Mouse (Mus musculus): ENCODE results near the gene Ifnab. TPM values are rescaled to one million over a fixed set of nuclear protein-coding genes. Genes with fewer than 3 reads are reported as not detected.

The Ifnab gene
- polyA plus RNA-seq, 1 experiment from 2014 or later: not detected

GRCm38 (mm10) chr4:88697753-88698152 lies 6.6 kb upstream of the Ifnab start:
- WGBS (ENCODE audit: missing documents): 63% methylated on average over 3 of the region's 4 CpGs
- Histone ChIP-seq H3K36me3 (ENCODE audit: inconsistent target) (no peaks in the 10 kb centered on the region), H3K27ac (no peak overlapping the region), H3K79me2 (ENCODE audit: inconsistent target) (no peaks in the 10 kb centered on the region), H3K4me3 (ENCODE audit: inconsistent target) (no peak overlapping the region)

GRCm38 (mm10) chr4:88697108-88697507 lies 5.9 kb upstream of the Ifnab start:
- Histone ChIP-seq H3K36me3 (ENCODE audit: inconsistent target) (no peaks in the 10 kb centered on the region), H3K4me3 (ENCODE audit: inconsistent target) (no peak overlapping the region), H3K79me2 (ENCODE audit: inconsistent target) (no peaks in the 10 kb centered on the region), H3K27ac (no peak overlapping the region)
- 72% methylated on average over 6 of the region's 6 CpGs for WGBS (ENCODE audit: missing documents)

GRCm38 (mm10) chr4:88696237-88696884 lies 5.2 kb upstream of the Ifnab start:
- 35% methylated on average over 3 of the region's 3 CpGs for WGBS (ENCODE audit: missing documents)
- no peak overlapping the region for H3K27ac ChIP-seq
- H3K79me2 ChIP-seq (ENCODE audit: inconsistent target): no peaks in the 10 kb centered on the region
- no peak overlapping the region for H3K4me3 ChIP-seq (ENCODE audit: inconsistent target)
- H3K36me3 ChIP-seq (ENCODE audit: inconsistent target): no peaks in the 10 kb centered on the region

GRCm38 (mm10) chr4:88693392-88693791 lies 2.2 kb upstream of the Ifnab start:
- Histone ChIP-seq H3K27ac (no peak overlapping the region), H3K36me3 (ENCODE audit: inconsistent target) (no peaks in the 10 kb centered on the region), H3K4me3 (ENCODE audit: inconsistent target) (no peak overlapping the region), H3K79me2 (ENCODE audit: inconsistent target) (no peaks in the 10 kb centered on the region)
- 5% methylated on average over 2 of the region's 2 CpGs for WGBS (ENCODE audit: missing documents)

- H3K4me3 ChIP-seq (ENCODE audit: inconsistent target): no peak overlapping the region
- no peak overlapping the region for H3K27ac ChIP-seq
- no peaks in the 10 kb centered on the region for H3K79me2 ChIP-seq (ENCODE audit: inconsistent target)
- WGBS (ENCODE audit: missing documents): 33% methylated on average over 1 of the region's 1 CpGs
- no peaks in the 10 kb centered on the region for H3K36me3 ChIP-seq (ENCODE audit: inconsistent target)
Observed at GRCm38 (mm10) chr4:88692537-88692936, 1.4 kb upstream of the Ifnab start.

- WGBS (ENCODE audit: missing documents): 60% methylated on average over 1 of the region's 1 CpGs
- no peaks in the 10 kb centered on the region for H3K79me2 ChIP-seq (ENCODE audit: inconsistent target)
- H3K36me3 ChIP-seq (ENCODE audit: inconsistent target): no peaks in the 10 kb centered on the region
- H3K4me3 ChIP-seq (ENCODE audit: inconsistent target): no peak within 1 kb of the TSS
- no peak within 1 kb of the TSS for H3K27ac ChIP-seq
Observed at GRCm38 (mm10) chr4:88683812-88684211, 7.3 kb downstream of the Ifnab start, which contains the start of gene Ifna2. Ifna2 (minus strand) TSS chr4:88683912.

GRCm38 (mm10) chr4:88681353-88681752 lies 9.8 kb downstream of the Ifnab start:
- no peak overlapping the region for H3K27ac ChIP-seq
- H3K79me2 ChIP-seq (ENCODE audit: inconsistent target): no peaks in the 10 kb centered on the region
- 4% methylated on average over 3 of the region's 3 CpGs for WGBS (ENCODE audit: missing documents)
- H3K36me3 ChIP-seq (ENCODE audit: inconsistent target): no peaks in the 10 kb centered on the region
- H3K4me3 ChIP-seq (ENCODE audit: inconsistent target): no peak overlapping the region

- no peak overlapping the region for H3K27ac ChIP-seq
- H3K4me3 ChIP-seq (ENCODE audit: inconsistent target): no peak overlapping the region
- no peaks in the 10 kb centered on the region for H3K79me2 ChIP-seq (ENCODE audit: inconsistent target)
- no peaks in the 10 kb centered on the region for H3K36me3 ChIP-seq (ENCODE audit: inconsistent target)
- 34% methylated on average over 8 of the region's 8 CpGs for WGBS (ENCODE audit: missing documents)
Observed at GRCm38 (mm10) chr4:88680362-88680761, 10.8 kb downstream of the Ifnab start.

GRCm38 (mm10) chr4:88676824-88677223 lies 14.3 kb downstream of the Ifnab start, which contains the start of gene Ifna16:
Ifna16 (minus strand) TSS chr4:88676924.
- no peak within 1 kb of the TSS for H3K4me3 ChIP-seq (ENCODE audit: inconsistent target)
- H3K27ac ChIP-seq: no peak within 1 kb of the TSS
- no peaks in the 10 kb centered on the region for H3K36me3 ChIP-seq (ENCODE audit: inconsistent target)
- no peaks in the 10 kb centered on the region for H3K79me2 ChIP-seq (ENCODE audit: inconsistent target)
- 14% methylated on average over 1 of the region's 1 CpGs for WGBS (ENCODE audit: missing documents)

- Histone ChIP-seq H3K27ac (no peak overlapping the region), H3K36me3 (ENCODE audit: inconsistent target) (no peaks in the 10 kb centered on the region), H3K4me3 (ENCODE audit: inconsistent target) (no peak overlapping the region), H3K79me2 (ENCODE audit: inconsistent target) (no peaks in the 10 kb centered on the region)
- 46% methylated on average over 1 of the region's 1 CpGs for WGBS (ENCODE audit: missing documents)
Observed at GRCm38 (mm10) chr4:88655461-88655860, 35.7 kb downstream of the Ifnab start.

- no peak overlapping the region for H3K4me3 ChIP-seq (ENCODE audit: inconsistent target)
- no peak overlapping the region for H3K27ac ChIP-seq
- no peaks in the 10 kb centered on the region for H3K79me2 ChIP-seq (ENCODE audit: inconsistent target)
- 85% methylated on average over 3 of the region's 3 CpGs for WGBS (ENCODE audit: missing documents)
- H3K36me3 ChIP-seq (ENCODE audit: inconsistent target): no peaks in the 10 kb centered on the region
Observed at GRCm38 (mm10) chr4:88653644-88654043, 37.5 kb downstream of the Ifnab start.

- 17% methylated on average over 2 of the region's 2 CpGs for WGBS (ENCODE audit: missing documents)
- Histone ChIP-seq H3K27ac (no peak within 1 kb of the TSS), H3K4me3 (ENCODE audit: inconsistent target) (no peak within 1 kb of the TSS), H3K79me2 (ENCODE audit: inconsistent target) (no peaks in the 10 kb centered on the region), H3K36me3 (ENCODE audit: inconsistent target) (no peaks in the 10 kb centered on the region)
Observed at GRCm38 (mm10) chr4:88644359-88644758, 46.8 kb downstream of the Ifnab start, which contains the start of gene Ifna13. Ifna13 (minus strand) TSS chr4:88644459.

GRCm38 (mm10) chr4:88642526-88642925 lies 48.6 kb downstream of the Ifnab start:
- 44% methylated on average over 2 of the region's 2 CpGs for WGBS (ENCODE audit: missing documents)
- no peak overlapping the region for H3K27ac ChIP-seq

GRCm38 (mm10) chr4:88641077-88641831 lies 49.9 kb downstream of the Ifnab start:
- H3K4me3 ChIP-seq (ENCODE audit: inconsistent target): peak overlapping the region; percentile 55
- no peaks in the 10 kb centered on the region for H3K79me2 ChIP-seq (ENCODE audit: inconsistent target)
- WGBS (ENCODE audit: missing documents): 13% methylated on average over 11 of the region's 11 CpGs
- no peak overlapping the region for H3K27ac ChIP-seq
- no peaks in the 10 kb centered on the region for H3K36me3 ChIP-seq (ENCODE audit: inconsistent target)

More at GRCm38 (mm10) chr4:88642526-88642925, 48.6 kb downstream of the Ifnab start:
- Histone ChIP-seq H3K4me3 (ENCODE audit: inconsistent target) (no peak overlapping the region), H3K36me3 (ENCODE audit: inconsistent target) (no peaks in the 10 kb centered on the region), H3K79me2 (ENCODE audit: inconsistent target) (no peaks in the 10 kb centered on the region)

- Histone ChIP-seq H3K4me3 (ENCODE audit: inconsistent target) (peak overlapping the region; percentile 55), H3K36me3 (ENCODE audit: inconsistent target) (no peaks in the 10 kb centered on the region), H3K27ac (no peak overlapping the region), H3K79me2 (ENCODE audit: inconsistent target) (no peaks in the 10 kb centered on the region)
- 13% methylated on average over 8 of the region's 8 CpGs for WGBS (ENCODE audit: missing documents)
Observed at GRCm38 (mm10) chr4:88640704-88641076, 50.5 kb downstream of the Ifnab start.
